Mouse (Mus musculus): ENCODE data around the gene Gtpbp1. TPM values are rescaled to one million over a fixed set of nuclear protein-coding genes. Genes with fewer than 3 reads are reported as not detected.

Gtpbp1 gene
- polyA plus RNA-seq, 1 experiment from 2014 or later, result 13.3 TPM

GRCm38 (mm10) chr15:79687175-79687574 is 3.5 kb upstream of the Gtpbp1 start:
- Histone ChIP-seq H3K9ac (ENCODE audit: low read length) (peak overlapping the region; percentile 90), H3K4me3 (ENCODE audit: low read depth, low read length) (peak overlapping the region; percentile 88), H3K4me2 (replicated peaks; ENCODE audit: low read depth) (peak overlapping the region; percentile 82), H3K4me1 (replicated peaks; ENCODE audit: control insufficient read depth, insufficient read depth) (peaks cover 22% of the 10 kb centered on the region), H3K9me3 (ENCODE audit: control insufficient read depth, low read length) (no peaks in the 10 kb centered on the region), H3K27me3 (ENCODE audit: control insufficient read depth, insufficient read depth, low read length) (no peaks in the 10 kb centered on the region), H3K36me3 (ENCODE audit: control insufficient read depth, insufficient read depth, low read length) (no peaks in the 10 kb centered on the region), H3K27ac (replicated peaks) (peak overlapping the region; percentile 96)
- DNase-seq (ENCODE audit: low spot score) (no peak), ATAC-seq (ENCODE audit: low FRiP score, low TSS enrichment) (no peak)
- under 1% methylated on average over 21 of the region's 33 CpGs for WGBS
- TF ChIP-seq EP300 (optimal IDR thresholded peaks at IDR 0.05) (no peak), CTCF (IDR thresholded peaks at IDR 0.05; ENCODE audit: low read depth) (no peak)

GRCm38 (mm10) chr15:79687646-79688267 is 2.9 kb upstream of the Gtpbp1 start, which contains the start of gene Josd1:
Gene Josd1 (minus strand): TSS chr15:79687919.
- Histone ChIP-seq H3K36me3 (ENCODE audit: control insufficient read depth, insufficient read depth, low read length) (no peaks in the 10 kb centered on the region), H3K4me1 (replicated peaks; ENCODE audit: control insufficient read depth, insufficient read depth) (peaks cover 22% of the 10 kb centered on the region), H3K4me2 (replicated peaks; ENCODE audit: low read depth) (peak within 1 kb of the TSS; percentile 82), H3K27me3 (ENCODE audit: control insufficient read depth, insufficient read depth, low read length) (no peaks in the 10 kb centered on the region), H3K27ac (replicated peaks) (peak within 1 kb of the TSS; percentile 96), H3K4me3 (ENCODE audit: low read depth, low read length) (peak within 1 kb of the TSS; percentile 88), H3K9me3 (ENCODE audit: control insufficient read depth, low read length) (no peaks in the 10 kb centered on the region), H3K9ac (ENCODE audit: low read length) (peak within 1 kb of the TSS; percentile 90)
- under 1% methylated on average over 69 of the region's 72 CpGs for WGBS
- TF ChIP-seq EP300 (optimal IDR thresholded peaks at IDR 0.05) (no peak), CTCF (IDR thresholded peaks at IDR 0.05; ENCODE audit: low read depth) (peak; percentile 26; the same call in 1 of the 2 replicates)
- peak; percentile 71 for ATAC-seq (ENCODE audit: low FRiP score, low TSS enrichment)
- DNase-seq (ENCODE audit: low spot score), result peak; percentile 97

DNA sequence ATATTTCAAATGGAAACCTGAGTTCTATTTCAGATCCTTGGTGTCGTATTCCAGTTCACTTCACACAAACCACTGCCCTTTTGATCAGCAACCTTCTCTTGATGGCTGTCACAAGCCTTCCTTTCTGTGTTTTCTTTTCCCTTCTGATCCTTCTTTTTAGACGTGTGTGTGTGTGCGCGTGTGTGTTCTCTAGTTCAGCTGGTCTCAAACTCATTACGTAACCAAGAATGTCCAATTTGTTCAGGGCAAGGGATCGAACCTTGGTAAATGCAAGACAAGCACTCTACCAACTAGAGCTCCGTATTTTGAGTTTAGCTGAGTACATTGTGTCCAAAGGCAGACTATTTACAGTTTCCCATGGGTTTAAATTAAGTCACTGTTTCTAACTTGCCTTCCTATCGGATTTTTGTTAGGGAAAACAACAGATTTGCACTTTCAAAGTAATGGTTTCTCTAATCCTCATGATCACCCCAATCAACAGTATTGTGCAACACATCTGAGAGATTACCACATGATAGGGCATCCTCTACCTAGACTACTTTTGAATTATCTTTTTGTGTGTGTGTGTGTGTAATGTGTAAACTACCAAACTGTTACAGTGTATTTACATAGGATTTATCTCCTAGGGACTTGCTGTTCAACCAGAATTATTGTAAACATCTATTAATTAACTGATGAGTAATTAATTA is 2.2 kb upstream of the Gtpbp1 start:
- no peak for ATAC-seq (ENCODE audit: low FRiP score, low TSS enrichment)
- no peaks in the 10 kb centered on the region for H3K9me3 ChIP-seq (ENCODE audit: control insufficient read depth, low read length)
- no peak for DNase-seq (ENCODE audit: low spot score)
- TF ChIP-seq CTCF (IDR thresholded peaks at IDR 0.05; ENCODE audit: low read depth), result no peak
- TF ChIP-seq EP300 (optimal IDR thresholded peaks at IDR 0.05), result no peak
- peak overlapping the region; percentile 88 for H3K4me3 ChIP-seq (ENCODE audit: low read depth, low read length)
- H3K27ac ChIP-seq (replicated peaks), result peak overlapping the region; percentile 96
- H3K36me3 ChIP-seq (ENCODE audit: control insufficient read depth, insufficient read depth, low read length), result no peaks in the 10 kb centered on the region
- H3K9ac ChIP-seq (ENCODE audit: low read length), result peak overlapping the region; percentile 90
- H3K4me1 ChIP-seq (replicated peaks; ENCODE audit: control insufficient read depth, insufficient read depth), result peaks cover 19% of the 10 kb centered on the region
- peak overlapping the region; percentile 82 for H3K4me2 ChIP-seq (replicated peaks; ENCODE audit: low read depth)
- no peaks in the 10 kb centered on the region for H3K27me3 ChIP-seq (ENCODE audit: control insufficient read depth, insufficient read depth, low read length)
- 7% methylated on average over 8 of the region's 8 CpGs for WGBS

GRCm38 (mm10) chr15:79689662-79690425 is 801 bp upstream of the Gtpbp1 start:
- Histone ChIP-seq H3K27ac (replicated peaks) (0 out of 2 replicates have a peak overlapping the region, but pooled peaks have one; percentile 36), H3K4me1 (replicated peaks; ENCODE audit: control insufficient read depth, insufficient read depth) (peaks cover 13% of the 10 kb centered on the region; the same call in 1 of the 2 replicates), H3K9me3 (ENCODE audit: control insufficient read depth, low read length) (no peaks in the 10 kb centered on the region), H3K4me2 (replicated peaks; ENCODE audit: low read depth) (peak overlapping the region; percentile 97), H3K9ac (ENCODE audit: low read length) (0 out of 2 replicates have a peak overlapping the region, but pooled peaks have one; percentile 23), H3K4me3 (ENCODE audit: low read depth, low read length) (peak overlapping the region; percentile 97), H3K36me3 (ENCODE audit: control insufficient read depth, insufficient read depth, low read length) (no peaks in the 10 kb centered on the region), H3K27me3 (ENCODE audit: control insufficient read depth, insufficient read depth, low read length) (no peaks in the 10 kb centered on the region)
- ATAC-seq (ENCODE audit: low FRiP score, low TSS enrichment), result no peak
- WGBS, result 9% methylated on average over 24 of the region's 24 CpGs
- TF ChIP-seq EP300 (optimal IDR thresholded peaks at IDR 0.05), result no peak
- no peak for TF ChIP-seq CTCF (IDR thresholded peaks at IDR 0.05; ENCODE audit: low read depth)
- DNase-seq (ENCODE audit: low spot score), result no peak

DNA sequence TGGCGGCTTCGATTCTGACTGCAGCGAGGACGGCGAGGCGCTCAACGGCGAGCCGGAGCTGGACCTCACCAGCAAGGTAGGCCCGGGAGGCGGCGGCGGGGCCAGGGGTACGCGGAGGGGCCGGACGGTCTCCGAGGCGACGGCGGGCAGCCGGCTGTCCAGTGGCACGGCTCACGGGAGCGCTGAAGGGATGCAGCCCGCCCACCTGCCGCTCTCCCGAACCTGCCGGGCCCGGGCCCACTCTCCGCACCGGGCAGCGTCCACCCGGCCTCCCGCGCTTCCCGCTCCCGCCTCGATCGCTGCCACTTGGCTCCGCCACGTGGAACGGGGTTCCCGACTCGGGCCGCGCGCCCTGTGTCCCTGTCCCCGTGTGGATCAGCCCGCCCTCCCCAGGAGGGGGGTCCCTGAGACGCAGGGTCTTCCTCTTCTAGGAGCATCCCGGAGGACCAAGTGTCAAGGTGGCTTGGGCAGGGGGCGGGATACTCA is 421 bp downstream of the Gtpbp1 start:
- Histone ChIP-seq H3K4me2 (replicated peaks; ENCODE audit: low read depth) (peak overlapping the region; percentile 97), H3K27me3 (ENCODE audit: control insufficient read depth, insufficient read depth, low read length) (no peaks in the 10 kb centered on the region), H3K4me3 (ENCODE audit: low read depth, low read length) (peak overlapping the region; percentile 97), H3K9me3 (ENCODE audit: control insufficient read depth, low read length) (no peaks in the 10 kb centered on the region), H3K27ac (replicated peaks) (peak overlapping the region; percentile 82), H3K9ac (ENCODE audit: low read length) (peak overlapping the region; percentile 89), H3K4me1 (replicated peaks; ENCODE audit: control insufficient read depth, insufficient read depth) (peaks cover 4% of the 10 kb centered on the region; the same call in 1 of the 2 replicates), H3K36me3 (ENCODE audit: control insufficient read depth, insufficient read depth, low read length) (no peaks in the 10 kb centered on the region)
- ATAC-seq (ENCODE audit: low FRiP score, low TSS enrichment) (no peak; the same call in 1 of the 2 replicates), DNase-seq (ENCODE audit: low spot score) (no peak)
- under 1% methylated on average over 40 of the region's 53 CpGs for WGBS
- TF ChIP-seq CTCF (IDR thresholded peaks at IDR 0.05; ENCODE audit: low read depth), result no peak
- no peak for TF ChIP-seq EP300 (optimal IDR thresholded peaks at IDR 0.05)
